Mouse (Mus musculus): ENCODE measurements at regions not wholly inside any gene's neighbourhood (a gene's known extent, or its start where the extent isn't known, plus 50 kb on each side); places are given as distances from the start of the nearest gene placed in this dataset.

- no peak overlapping the region for H3K4me3 ChIP-seq (replicated peaks in 1 of 3; ENCODE audit: low read depth in 2 of 3, low read length in 2 of 3, poor library complexity in 1 of 3)
- H3K9ac ChIP-seq (ENCODE audit: insufficient read depth, low read depth): no peak overlapping the region
- DNase-seq (ENCODE audit: extremely low read depth): peak; percentile 49
- no peak overlapping the region for H3K27ac ChIP-seq (ENCODE audit: insufficient read depth, low read depth)
- H3K4me2 ChIP-seq (ENCODE audit: insufficient read depth, low read depth, poor library complexity, severe bottlenecking): peak overlapping the region; percentile 36; the same call in 1 of the 2 replicates
- dilution Hi-C loops (cut with MboI; ENCODE audit: extremely low pct_ligation_motif_present, extremely low pct_unique_long_range_greater_than_20kb, low sequenced_read_pairs) (no loop called here), in situ Hi-C loops (cut with MboI; ENCODE audit: low pct_ligation_motif_present, low pct_unique_long_range_greater_than_20kb, low sequenced_read_pairs) (no loop called here)
- no peaks in the 10 kb centered on the region for H3K27me3 ChIP-seq (replicated peaks)
- TF ChIP-seq MAFK (IDR thresholded peaks at IDR 0.05; ENCODE audit: insufficient replicate concordance, low read length) (no peak), NELFE (IDR thresholded peaks at IDR 0.05; ENCODE audit: low read depth, low read length) (no peak), MYC (IDR thresholded peaks at IDR 0.05; ENCODE audit: low read depth, low read length) (peak; percentile 62; the same call in 1 of the 2 replicates), MAZ (IDR thresholded peaks at IDR 0.05; ENCODE audit: low read depth, low read length) (no peak), IRF4 (IDR thresholded peaks at IDR 0.05; ENCODE audit: low read depth, low read length) (no peak), CHD2 (IDR thresholded peaks at IDR 0.05; ENCODE audit: low read length) (no peak), MAX (IDR thresholded peaks at IDR 0.05; ENCODE audit: low read length) (no peak), USF2 (conservative IDR thresholded peaks at IDR 0.05; ENCODE audit: low read depth, low read length) (no peak), BHLHE40 (IDR thresholded peaks at IDR 0.05; ENCODE audit: low read depth, low read length) (no peak), CHD1 (IDR thresholded peaks at IDR 0.05; ENCODE audit: low read depth, low read length) (no peak), POLR2AphosphoS2 (IDR thresholded peaks at IDR 0.05; ENCODE audit: low read depth, low read length) (no peak), CTCF (conservative IDR thresholded peaks at IDR 0.05 in 1 of 2, IDR thresholded peaks at IDR 0.05 in 1 of 2; ENCODE audit: low read depth in 2 of 2, low read length in 2 of 2) (peak; percentile 45 to 66; a peak in 3 of 4 replicates), RAD21 (IDR thresholded peaks at IDR 0.05; ENCODE audit: low read depth, low read length) (peak; percentile 67), MEF2A (IDR thresholded peaks at IDR 0.05; ENCODE audit: borderline replicate concordance, low read depth, low read length) (no peak), HCFC1 (IDR thresholded peaks at IDR 0.05; ENCODE audit: low read depth, low read length) (no peak), ZNF384 (IDR thresholded peaks at IDR 0.05; ENCODE audit: low read depth, low read length) (peak; percentile 94), SMC3 (IDR thresholded peaks at IDR 0.05; ENCODE audit: low read depth, low read length) (peak; percentile 41)
- H3K4me1 ChIP-seq (ENCODE audit: control insufficient read depth in 1 of 2, insufficient read depth in 2 of 2): no peaks in the 10 kb centered on the region
- H3K9me3 ChIP-seq (replicated peaks; ENCODE audit: low read length): no peaks in the 10 kb centered on the region
- H3K79me2 ChIP-seq (replicated peaks; ENCODE audit: control insufficient read depth, extremely low read depth, insufficient read depth, poor library complexity, severe bottlenecking): no peaks in the 10 kb centered on the region
- no peaks in the 10 kb centered on the region for H3K36me3 ChIP-seq (replicated peaks in 1 of 2; ENCODE audit: control insufficient read depth in 1 of 2, insufficient read depth in 1 of 2, low read length in 1 of 2)
Measured at GRCm38 (mm10) chr3:42074532-42075287, 332.3 kb downstream of the D3Ertd751e start.

- Histone ChIP-seq H3K9me3 (replicated peaks; ENCODE audit: low read length) (no peaks in the 10 kb centered on the region), H3K27me3 (replicated peaks) (no peaks in the 10 kb centered on the region), H3K4me3 (replicated peaks in 1 of 3; ENCODE audit: low read depth in 2 of 3, low read length in 2 of 3, poor library complexity in 1 of 3) (peak overlapping the region in 2 of 3 experiments; percentile 14), H3K4me1 (ENCODE audit: control insufficient read depth in 1 of 2, insufficient read depth in 2 of 2) (peaks cover 0 to 6% of the 10 kb centered on the region in 2 experiments; a peak in 2 of 4 replicates), H3K79me2 (replicated peaks; ENCODE audit: control insufficient read depth, extremely low read depth, insufficient read depth, poor library complexity, severe bottlenecking) (no peaks in the 10 kb centered on the region), H3K36me3 (replicated peaks in 1 of 2; ENCODE audit: control insufficient read depth in 1 of 2, insufficient read depth in 1 of 2, low read length in 1 of 2) (no peaks in the 10 kb centered on the region), H3K27ac (ENCODE audit: insufficient read depth, low read depth) (no peak overlapping the region), H3K4me2 (ENCODE audit: insufficient read depth, low read depth, poor library complexity, severe bottlenecking) (peak overlapping the region; percentile 75), H3K9ac (ENCODE audit: insufficient read depth, low read depth) (no peak overlapping the region; the same call in 1 of the 2 replicates)
- DNase-seq (ENCODE audit: extremely low read depth): peak; percentile 80
- TF ChIP-seq CTCF (conservative IDR thresholded peaks at IDR 0.05 in 1 of 2, IDR thresholded peaks at IDR 0.05 in 1 of 2; ENCODE audit: low read depth in 2 of 2, low read length in 2 of 2): peak; percentile 65 to 80
- TF ChIP-seq RAD21 (IDR thresholded peaks at IDR 0.05; ENCODE audit: low read depth, low read length): peak; percentile 91
- no peak for TF ChIP-seq KAT2A (IDR thresholded peaks at IDR 0.05; ENCODE audit: insufficient replicate concordance, low read length)
- peak; percentile 31; the same call in 1 of the 2 replicates for TF ChIP-seq IRF4 (IDR thresholded peaks at IDR 0.05; ENCODE audit: low read depth, low read length)
- no peak for TF ChIP-seq ZC3H11A (IDR thresholded peaks at IDR 0.05; ENCODE audit: low read depth, low read length)
- TF ChIP-seq NELFE (IDR thresholded peaks at IDR 0.05; ENCODE audit: low read depth, low read length): no peak
- peak; percentile 72 for TF ChIP-seq SMC3 (IDR thresholded peaks at IDR 0.05; ENCODE audit: low read depth, low read length)
- no peak for TF ChIP-seq GABPA (IDR thresholded peaks at IDR 0.05; ENCODE audit: insufficient replicate concordance, low read depth, low read length)
- TF ChIP-seq POLR2A (IDR thresholded peaks at IDR 0.05; ENCODE audit: low read depth, low read length): no peak
- no peak for TF ChIP-seq CHD2 (IDR thresholded peaks at IDR 0.05; ENCODE audit: low read length)
- no peak for TF ChIP-seq MXI1 (IDR thresholded peaks at IDR 0.05; ENCODE audit: low read depth, low read length)
- in situ Hi-C loops (cut with MboI; ENCODE audit: low pct_ligation_motif_present, low pct_unique_long_range_greater_than_20kb, low sequenced_read_pairs): no loop called here
- dilution Hi-C loops (cut with MboI; ENCODE audit: extremely low pct_ligation_motif_present, extremely low pct_unique_long_range_greater_than_20kb, low sequenced_read_pairs): no loop called here
Measured at GRCm38 (mm10) chr3:42110976-42111847, 368.8 kb downstream of the D3Ertd751e start.
